Mouse (Mus musculus): Measurements from ENCODE around the gene Eef1e1. TPM values are rescaled to one million over a fixed set of nuclear protein-coding genes. Genes with fewer than 3 reads are reported as not detected.
"Not testable (repeated sequence)": the region's sequence is repeated elsewhere in the genome, so short reads cannot be mapped to it uniquely, and the experiment has no call there.

Gene Eef1e1
- polyA plus RNA-seq (2015; fragmentation: Nextera tagmentation; extraction: Ambion mirVana), result 88.3 and 88.8 TPM in 2 replicates

- Histone ChIP-seq H3K27me3 (no peaks in the 10 kb centered on the region), H3K4me1 (replicated peaks) (peaks cover 11% of the 10 kb centered on the region), H3K27ac (replicated peaks) (peak within 1 kb of the TSS; percentile 82), H3K4me2 (peak within 1 kb of the TSS; percentile 75), H3K4me3 (peak within 1 kb of the TSS; percentile 70), H3K36me3 (peaks cover 25% of the 10 kb centered on the region), H3K9ac (peak within 1 kb of the TSS; percentile 78), H3K9me3 (no peaks in the 10 kb centered on the region)
- ATAC-seq (ENCODE audit: low read depth), result peak; percentile 100
- WGBS, result under 1% methylated on average over 58 of the region's 59 CpGs
Measured at GRCm38 (mm10) chr13:38658528-38659280, at the start of gene Eef1e1. Gene Eef1e1 (minus strand): TSS chr13:38659058.

DNA sequence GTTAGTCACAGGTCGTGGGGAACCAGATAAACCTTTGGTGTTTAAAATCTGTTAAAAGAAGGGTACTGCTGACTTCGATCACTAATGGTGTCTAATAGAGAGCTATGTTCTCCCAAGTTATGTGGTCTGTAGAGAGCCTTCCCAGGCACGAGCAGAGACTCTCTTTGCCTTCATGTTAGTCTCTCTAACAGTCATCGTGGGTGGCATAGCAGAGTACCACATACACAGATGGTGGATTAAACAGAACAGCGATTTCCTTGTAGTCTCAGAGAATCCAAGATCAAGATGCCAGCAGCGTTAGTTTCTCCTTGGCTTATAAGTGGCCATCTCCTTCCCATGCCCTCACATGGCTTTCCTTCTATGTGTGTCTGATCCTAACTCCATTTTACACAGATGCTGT, 32.0 kb upstream of the Eef1e1 start:
- Histone ChIP-seq H3K27me3 (no peaks in the 10 kb centered on the region), H3K4me2 (no peak overlapping the region), H3K4me3 (no peak overlapping the region), H3K4me1 (replicated peaks) (no peaks in the 10 kb centered on the region), H3K9me3 (no peaks in the 10 kb centered on the region), H3K27ac (replicated peaks) (no peak overlapping the region), H3K36me3 (no peaks in the 10 kb centered on the region), H3K9ac (no peak overlapping the region)
- WGBS, result 87% methylated on average over 6 of the region's 6 CpGs
- ATAC-seq (ENCODE audit: low read depth), result no peak

- Histone ChIP-seq H3K4me3 (no peak overlapping the region), H3K4me2 (no peak overlapping the region), H3K36me3 (no peaks in the 10 kb centered on the region), H3K9me3 (no peaks in the 10 kb centered on the region), H3K9ac (no peak overlapping the region), H3K27ac (replicated peaks) (no peak overlapping the region), H3K27me3 (no peaks in the 10 kb centered on the region), H3K4me1 (replicated peaks) (no peaks in the 10 kb centered on the region)
- WGBS, result 59% methylated on average over 3 of the region's 3 CpGs
- ATAC-seq (ENCODE audit: low read depth), result no peak
Measured at GRCm38 (mm10) chr13:38690028-38690427, 31.2 kb upstream of the Eef1e1 start.

GRCm38 (mm10) chr13:38688761-38689160, 29.9 kb upstream of the Eef1e1 start:
- H3K27me3 ChIP-seq, result no peaks in the 10 kb centered on the region
- 88% methylated on average over 11 of the region's 11 CpGs for whole genome bisulfite sequencing
- no peak for ATAC-seq (ENCODE audit: low read depth)

DNA sequence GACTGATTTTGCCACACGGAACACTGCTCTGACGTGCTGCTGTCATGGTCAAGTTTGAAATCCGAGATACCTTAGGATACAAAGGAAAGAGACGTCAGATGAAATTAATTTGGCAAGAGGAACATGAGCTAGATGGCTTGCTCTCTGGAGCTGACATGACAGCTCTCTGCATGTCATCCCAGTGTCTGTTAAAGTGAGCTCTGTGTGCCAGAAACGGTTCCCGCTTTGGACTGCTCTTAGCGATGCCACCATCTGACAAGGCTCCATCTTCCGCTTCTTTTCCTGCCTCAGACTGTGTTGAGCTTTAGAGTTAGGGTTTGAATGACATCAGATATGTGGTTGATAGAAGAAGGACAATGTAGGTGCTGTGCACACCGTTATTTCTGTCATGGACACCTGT, 13.5 kb upstream of the Eef1e1 start:
- WGBS, result 88% methylated on average over 9 of the region's 9 CpGs
- no peaks in the 10 kb centered on the region for H3K27me3 ChIP-seq
- no peak overlapping the region for H3K4me3 ChIP-seq
- no peak overlapping the region for H3K27ac ChIP-seq (replicated peaks)
- H3K36me3 ChIP-seq, result no peaks in the 10 kb centered on the region
- H3K4me1 ChIP-seq (replicated peaks), result no peaks in the 10 kb centered on the region
- no peaks in the 10 kb centered on the region for H3K9me3 ChIP-seq
- no peak overlapping the region for H3K9ac ChIP-seq
- no peak for ATAC-seq (ENCODE audit: low read depth)
- no peak overlapping the region for H3K4me2 ChIP-seq

More at GRCm38 (mm10) chr13:38688761-38689160, 29.9 kb upstream of the Eef1e1 start:
- Histone ChIP-seq H3K9ac (no peak overlapping the region), H3K9me3 (no peaks in the 10 kb centered on the region), H3K27ac (replicated peaks) (no peak overlapping the region), H3K4me3 (no peak overlapping the region), H3K36me3 (no peaks in the 10 kb centered on the region), H3K4me2 (no peak overlapping the region), H3K4me1 (replicated peaks) (no peaks in the 10 kb centered on the region)

GRCm38 (mm10) chr13:38671451-38671850, 12.6 kb upstream of the Eef1e1 start:
- H3K27ac ChIP-seq (replicated peaks); H3K4me1 ChIP-seq (replicated peaks); H3K36me3 ChIP-seq; ATAC-seq (ENCODE audit: low read depth); H3K9me3 ChIP-seq; H3K9ac ChIP-seq; H3K4me3 ChIP-seq; H3K4me2 ChIP-seq; H3K27me3 ChIP-seq: not testable (repeated sequence)
- WGBS, result 92% methylated on average over 6 of the region's 6 CpGs

DNA sequence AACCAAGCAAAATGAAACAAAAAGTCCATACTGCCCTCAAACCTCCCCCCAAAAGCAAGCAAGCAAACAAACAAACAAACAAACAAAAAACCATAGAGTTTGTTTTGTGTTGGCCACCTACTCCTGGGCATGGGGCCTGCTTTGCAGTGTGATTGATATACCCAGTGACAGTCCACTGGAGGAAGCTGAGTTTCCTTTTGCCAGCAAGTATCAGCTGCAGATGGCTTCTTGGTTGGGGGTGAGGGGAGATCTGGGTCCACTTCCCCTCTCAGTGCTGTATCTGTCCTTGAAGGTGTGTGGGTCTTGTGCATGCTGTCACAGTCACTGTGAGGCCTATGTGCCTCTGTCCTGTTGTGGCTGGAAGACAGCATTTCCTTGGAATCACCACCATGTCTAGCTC, 11.2 kb upstream of the Eef1e1 start:
- no peak for ATAC-seq (ENCODE audit: low read depth)
- Histone ChIP-seq H3K4me3 (no peak overlapping the region), H3K4me2 (no peak overlapping the region), H3K36me3 (no peaks in the 10 kb centered on the region), H3K27ac (replicated peaks) (no peak overlapping the region), H3K4me1 (replicated peaks) (no peaks in the 10 kb centered on the region), H3K9ac (no peak overlapping the region), H3K27me3 (no peaks in the 10 kb centered on the region), H3K9me3 (no peaks in the 10 kb centered on the region)

- no peaks in the 10 kb centered on the region for H3K4me1 ChIP-seq (replicated peaks)
- no peak overlapping the region for H3K4me2 ChIP-seq
- no peak overlapping the region for H3K9ac ChIP-seq
- H3K4me3 ChIP-seq, result no peak overlapping the region
- no peaks in the 10 kb centered on the region for H3K36me3 ChIP-seq
- no peaks in the 10 kb centered on the region for H3K27me3 ChIP-seq
- no peak for ATAC-seq (ENCODE audit: low read depth)
- 29% methylated on average over 2 of the region's 2 CpGs for WGBS
- no peak overlapping the region for H3K27ac ChIP-seq (replicated peaks)
- H3K9me3 ChIP-seq, result no peaks in the 10 kb centered on the region
Measured at GRCm38 (mm10) chr13:38668514-38668913, 9.7 kb upstream of the Eef1e1 start.

- WGBS, result 77% methylated on average over 1 of the region's 1 CpGs
- Histone ChIP-seq H3K27ac (replicated peaks) (no peak overlapping the region), H3K4me1 (replicated peaks) (no peaks in the 10 kb centered on the region), H3K4me3 (no peak overlapping the region), H3K27me3 (no peaks in the 10 kb centered on the region), H3K36me3 (no peaks in the 10 kb centered on the region), H3K9me3 (no peaks in the 10 kb centered on the region), H3K4me2 (no peak overlapping the region), H3K9ac (no peak overlapping the region)
- no peak for ATAC-seq (ENCODE audit: low read depth)
Measured at GRCm38 (mm10) chr13:38664753-38665152, 5.9 kb upstream of the Eef1e1 start.

GRCm38 (mm10) chr13:38659524-38660136, 772 bp upstream of the Eef1e1 start:
- no peaks in the 10 kb centered on the region for H3K9me3 ChIP-seq

GRCm38 (mm10) chr13:38657865-38658264, 993 bp downstream of the Eef1e1 start:
- 18% methylated on average over 4 of the region's 4 CpGs for WGBS
- H3K27ac ChIP-seq (replicated peaks), result no peak overlapping the region; the same call in 1 of the 2 replicates

More at GRCm38 (mm10) chr13:38659524-38660136, 772 bp upstream of the Eef1e1 start:
- H3K4me1 ChIP-seq (replicated peaks), result peaks cover 11% of the 10 kb centered on the region
- H3K36me3 ChIP-seq, result peaks cover 16% of the 10 kb centered on the region
- H3K4me3 ChIP-seq, result no peak overlapping the region
- no peak overlapping the region for H3K27ac ChIP-seq (replicated peaks)
- WGBS, result 89% methylated on average over 12 of the region's 12 CpGs
- no peak for ATAC-seq (ENCODE audit: low read depth)
- H3K27me3 ChIP-seq, result no peaks in the 10 kb centered on the region
- H3K9ac ChIP-seq, result no peak overlapping the region
- H3K4me2 ChIP-seq, result no peak overlapping the region

DNA sequence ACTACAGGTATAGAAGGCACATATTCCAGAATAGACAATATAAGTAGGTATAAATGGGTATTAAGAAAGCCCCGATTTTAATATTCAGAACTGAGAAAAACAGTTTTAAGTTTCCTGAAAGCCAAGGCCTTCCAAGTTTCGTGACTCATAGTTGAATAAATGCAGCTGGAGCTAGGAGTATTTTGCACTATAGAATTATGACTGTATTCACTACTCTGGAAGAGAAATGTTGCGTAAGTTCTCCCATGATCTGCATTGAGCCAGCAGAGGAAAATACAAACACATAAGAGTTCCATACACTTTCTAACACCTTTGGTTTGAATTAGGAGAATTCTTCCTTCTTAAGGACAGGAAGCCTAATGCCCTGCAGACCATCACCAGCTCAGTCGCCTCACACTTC, 8.6 kb downstream of the Eef1e1 start:
- Histone ChIP-seq H3K4me1 (replicated peaks) (no peaks in the 10 kb centered on the region), H3K27me3 (no peaks in the 10 kb centered on the region), H3K4me3 (no peak overlapping the region), H3K9ac (no peak overlapping the region), H3K27ac (replicated peaks) (no peak overlapping the region), H3K9me3 (no peaks in the 10 kb centered on the region), H3K4me2 (no peak overlapping the region), H3K36me3 (peaks cover 93% of the 10 kb centered on the region)
- ATAC-seq (ENCODE audit: low read depth), result no peak
- WGBS, result 98% methylated on average over 4 of the region's 4 CpGs

More at GRCm38 (mm10) chr13:38657865-38658264, 993 bp downstream of the Eef1e1 start:
- no peaks in the 10 kb centered on the region for H3K9me3 ChIP-seq
- peak overlapping the region; percentile 78 for H3K9ac ChIP-seq
- H3K4me3 ChIP-seq, result peak overlapping the region; percentile 70
- no peaks in the 10 kb centered on the region for H3K27me3 ChIP-seq
- ATAC-seq (ENCODE audit: low read depth), result no peak
- H3K36me3 ChIP-seq, result peaks cover 34% of the 10 kb centered on the region
- peak overlapping the region; percentile 75 for H3K4me2 ChIP-seq
- peaks cover 11% of the 10 kb centered on the region for H3K4me1 ChIP-seq (replicated peaks)

All from neural tube, embryonic 13.5 days (tissue).